Comparison of ENCODE assay signal across 8 mouse cellular contexts in genomic region chr2:152728594-152728993, GRCm38 (mm10). TPM values are rescaled to one million over a fixed set of nuclear protein-coding genes. Genes with fewer than 3 reads are reported as not detected.
DNase-seq lines count a peak whose midpoint lies in the region; ATAC-seq and TF ChIP-seq lines count a peak whose summit lies in the region.

No protein-coding gene starts in this region.

- H3K27ac ChIP-seq in kidney, embryonic 14.5 days (ENCODE audit: low read depth, low read length), result peak overlapping the region; percentile 83; the same call in 1 of the 2 replicates
- H3K27ac ChIP-seq in ES-E14 (ENCODE audit: insufficient read depth, low read depth, low read length, poor library complexity, severe bottlenecking), result peak overlapping the region; percentile 26; the same call in 1 of the 2 replicates
- peak overlapping the region; percentile 91 for H3K27ac ChIP-seq in embryonic facial prominence, embryonic 14.5 days (replicated peaks; ENCODE audit: low read depth, low read length)
- peak overlapping the region; percentile 70 for H3K27ac ChIP-seq in liver, embryonic 12.5 days

- no peaks in the 10 kb centered on the region for H3K9me3 ChIP-seq in kidney, embryonic 14.5 days (ENCODE audit: control insufficient read depth, low read length)
- H3K9me3 ChIP-seq in ES-E14 (ENCODE audit: control insufficient read depth, insufficient read depth, low read depth, low read length), result no peaks in the 10 kb centered on the region
- no peaks in the 10 kb centered on the region for H3K9me3 ChIP-seq in embryonic facial prominence, embryonic 14.5 days (ENCODE audit: control insufficient read depth, low read length)
- no peaks in the 10 kb centered on the region for H3K9me3 ChIP-seq in liver, embryonic 12.5 days (replicated peaks)

- no peak overlapping the region for H3K4me3 ChIP-seq in kidney, embryonic 14.5 days (ENCODE audit: low read length)
- H3K4me3 ChIP-seq in ES-E14 (ENCODE audit: insufficient read depth in 1 of 2, low read depth in 1 of 2, low read length in 2 of 2, poor library complexity in 1 of 2, severe bottlenecking in 1 of 2), result no peak overlapping the region
- no peak overlapping the region for H3K4me3 ChIP-seq in embryonic facial prominence, embryonic 14.5 days (ENCODE audit: low read depth, low read length)
- no peak overlapping the region for H3K4me3 ChIP-seq in liver, embryonic 12.5 days

- no peak for DNase-seq in kidney, adult 18-20 months
- DNase-seq in ES-E14 (ENCODE audit: low read depth, low spot score), result no peak
- DNase-seq in embryonic facial prominence, embryonic 14.5 days (ENCODE audit: low spot score), result no peak
- no peak for DNase-seq in thymus, postnatal 36 days
- DNase-seq in ovary, postnatal 10 days (ENCODE audit: low spot score), result no peak
- no peak for DNase-seq in spleen, postnatal 10 days (ENCODE audit: low spot score in 2 of 2)

- in situ Hi-C loops in ES-E14 (cut with MboI; ENCODE audit: low sequenced_read_pairs in 2 of 2, unreplicated experiment in 2 of 2), result no loop called here

- no peaks in the 10 kb centered on the region for H3K36me3 ChIP-seq in kidney, embryonic 14.5 days (ENCODE audit: control insufficient read depth, insufficient read depth, low read length)
- no peaks in the 10 kb centered on the region for H3K36me3 ChIP-seq in ES-E14 (ENCODE audit: control insufficient read depth, insufficient read depth, low read length, poor library complexity, severe bottlenecking)
- H3K36me3 ChIP-seq in embryonic facial prominence, embryonic 14.5 days (ENCODE audit: control insufficient read depth, insufficient read depth, low read length), result no peaks in the 10 kb centered on the region
- H3K36me3 ChIP-seq in liver, embryonic 12.5 days, result no peaks in the 10 kb centered on the region

- H3K9ac ChIP-seq in kidney, embryonic 14.5 days (ENCODE audit: low read depth, low read length), result no peak overlapping the region
- peak overlapping the region; percentile 20; the same call in 1 of the 2 replicates for H3K9ac ChIP-seq in ES-E14 (ENCODE audit: insufficient read depth, low read depth, low read length, poor library complexity, severe bottlenecking)
- no peak overlapping the region for H3K9ac ChIP-seq in embryonic facial prominence, embryonic 14.5 days (ENCODE audit: low read depth, low read length)
- no peak overlapping the region for H3K9ac ChIP-seq in liver, embryonic 12.5 days

- H3K27me3 ChIP-seq in kidney, embryonic 14.5 days (ENCODE audit: control insufficient read depth, insufficient read depth, low read length), result no peaks in the 10 kb centered on the region
- H3K27me3 ChIP-seq in embryonic facial prominence, embryonic 14.5 days (replicated peaks; ENCODE audit: control insufficient read depth, insufficient read depth, low read length), result no peaks in the 10 kb centered on the region
- H3K27me3 ChIP-seq in liver, embryonic 12.5 days (replicated peaks), result peaks cover 28% of the 10 kb centered on the region

- no peak overlapping the region for H3K4me2 ChIP-seq in kidney, embryonic 14.5 days (replicated peaks; ENCODE audit: low read depth, low read length)
- H3K4me2 ChIP-seq in embryonic facial prominence, embryonic 14.5 days (ENCODE audit: low read depth, low read length), result no peak overlapping the region
- H3K4me2 ChIP-seq in liver, embryonic 12.5 days, result no peak overlapping the region

- 68% methylated on average over 7 of the region's 7 CpGs for WGBS in kidney, embryonic 14.5 days
- WGBS in embryonic facial prominence, embryonic 14.5 days, result 67% methylated on average over 7 of the region's 7 CpGs
- WGBS in liver, embryonic 12.5 days (ENCODE audit: insufficient replicate concordance), result 59% methylated on average over 7 of the region's 7 CpGs

- H3K4me1 ChIP-seq in kidney, embryonic 14.5 days (ENCODE audit: control insufficient read depth, insufficient read depth, low read length), result peaks cover 68% of the 10 kb centered on the region
- H3K4me1 ChIP-seq in ES-E14 (ENCODE audit: control insufficient read depth in 2 of 2, insufficient read depth in 2 of 2, low read length in 2 of 2, poor library complexity in 1 of 2), result peaks cover 17 to 42% of the 10 kb centered on the region in 2 experiments
- H3K4me1 ChIP-seq in embryonic facial prominence, embryonic 14.5 days (ENCODE audit: control insufficient read depth, insufficient read depth, low read length), result peaks cover 38% of the 10 kb centered on the region
- H3K4me1 ChIP-seq in liver, embryonic 12.5 days, result peaks cover 48% of the 10 kb centered on the region

- ATAC-seq in kidney, embryonic 14.5 days (ENCODE audit: low FRiP score, low TSS enrichment), result no peak
- ATAC-seq in embryonic facial prominence, embryonic 14.5 days (ENCODE audit: low read depth), result no peak
- ATAC-seq in liver, embryonic 12.5 days, result no peak

TF ChIP-seq in ES-E14, 5 proteins besides CTCF, POLR2A, EP300 and RAD21:
- no peak for TF ChIP-seq ZNF384 (IDR thresholded peaks at IDR 0.05; ENCODE audit: low read depth, low read length)
- no peak for TF ChIP-seq HCFC1 (IDR thresholded peaks at IDR 0.05; ENCODE audit: borderline replicate concordance, insufficient read depth, low read length)
- TF ChIP-seq CHD2 (IDR thresholded peaks at IDR 0.05; ENCODE audit: low read depth, low read length), result no peak
- TF ChIP-seq MAFK (IDR thresholded peaks at IDR 0.05; ENCODE audit: insufficient read depth, low read depth, low read length), result no peak
- TF ChIP-seq ZC3H11A (IDR thresholded peaks at IDR 0.05; ENCODE audit: borderline replicate concordance, low read depth, low read length), result no peak

RNA-seq across cellular contexts. Expression of gene Id1, which starts 7.5 kb away (rescaled TPM):
- polyA plus RNA-seq in kidney, embryonic 14.5 days (2014; fragmentation: Nextera tagmentation; extraction: Ambion mirVana), result 129 and 178 TPM in 2 replicates
- total RNA-seq in ES-E14 (2012; rRNA removed), result 74.5 and 122 TPM in 2 replicates
- polyA plus RNA-seq in embryonic facial prominence, embryonic 14.5 days (2014; fragmentation: Nextera tagmentation; extraction: Ambion mirVana), result 128 and 138 TPM in 2 replicates
- 28.1 and 30.6 TPM in 2 replicates for polyA plus RNA-seq in liver, embryonic 12.5 days (2016; fragmentation: Nextera tagmentation; extraction: Ambion mirVana)

RNA-seq across cellular contexts. Expression of gene Cox4i2, which starts 25.4 kb away (rescaled TPM):
- 12.1 and 18.8 TPM in 2 replicates for polyA plus RNA-seq in kidney, embryonic 14.5 days (2014; fragmentation: Nextera tagmentation; extraction: Ambion mirVana)
- total RNA-seq in ES-E14 (2012; rRNA removed), result 1.7 and 2.3 TPM in 2 replicates
- polyA plus RNA-seq in embryonic facial prominence, embryonic 14.5 days (2014; fragmentation: Nextera tagmentation; extraction: Ambion mirVana), result 19.1 and 27.0 TPM in 2 replicates
- polyA plus RNA-seq in liver, embryonic 12.5 days (2016; fragmentation: Nextera tagmentation; extraction: Ambion mirVana), result 2.5 and 3.4 TPM in 2 replicates

RNA-seq across cellular contexts. Expression of gene Mcts2, which starts 41.8 kb away (rescaled TPM):
- 35.4 and 40.8 TPM in 2 replicates for polyA plus RNA-seq in kidney, embryonic 14.5 days (2014; fragmentation: Nextera tagmentation; extraction: Ambion mirVana)
- 39.3 and 87.4 TPM in 2 replicates for total RNA-seq in ES-E14 (2012; rRNA removed)
- polyA plus RNA-seq in embryonic facial prominence, embryonic 14.5 days (2014; fragmentation: Nextera tagmentation; extraction: Ambion mirVana), result 26.7 and 30.2 TPM in 2 replicates
- polyA plus RNA-seq in liver, embryonic 12.5 days (2016; fragmentation: Nextera tagmentation; extraction: Ambion mirVana), result 26.4 and 27.2 TPM in 2 replicates

RNA-seq across cellular contexts. Expression of gene H13, which starts 59.3 kb away (rescaled TPM):
- 127 and 147 TPM in 2 replicates for polyA plus RNA-seq in kidney, embryonic 14.5 days (2014; fragmentation: Nextera tagmentation; extraction: Ambion mirVana)
- 55.0 and 91.6 TPM in 2 replicates for total RNA-seq in ES-E14 (2012; rRNA removed)
- 122 and 134 TPM in 2 replicates for polyA plus RNA-seq in embryonic facial prominence, embryonic 14.5 days (2014; fragmentation: Nextera tagmentation; extraction: Ambion mirVana)
- 57.5 and 59.1 TPM in 2 replicates for polyA plus RNA-seq in liver, embryonic 12.5 days (2016; fragmentation: Nextera tagmentation; extraction: Ambion mirVana)

Comparison
In these comparisons a context has a peak if more than half of its experiments do, and no peak if none do; other contexts are left out.
1. H3K27ac ChIP-seq: peak in every context shown above with its lines; median percentile 91 in embryonic facial prominence, embryonic 14.5 days; 83 in kidney, embryonic 14.5 days; 70 in liver, embryonic 12.5 days; 26 in ES-E14.